Mouse (Mus musculus): ENCODE measurements around the gene Fshr.

Fshr gene

GRCm38 (mm10) chr17:89032981-89033380, 167.5 kb downstream of the Fshr start:
- DNase-seq = no peak

GRCm38 (mm10) chr17:89019518-89019917, 181.0 kb downstream of the Fshr start:
- DNase-seq = no peak

GRCm38 (mm10) chr17:89017002-89017401, 183.5 kb downstream of the Fshr start:
- DNase-seq = no peak

GRCm38 (mm10) chr17:89013691-89014090, 186.8 kb downstream of the Fshr start:
- DNase-seq = no peak

GRCm38 (mm10) chr17:89009117-89009516, 191.4 kb downstream of the Fshr start:
- DNase-seq = no peak

GRCm38 (mm10) chr17:89008680-89009079, 191.8 kb downstream of the Fshr start:
- no peak for DNase-seq

- no peak for DNase-seq
These were observed 194.5 kb downstream of the Fshr start for GRCm38 (mm10) chr17:89005959-89006358.

- no peak for DNase-seq
These were observed 200.6 kb downstream of the Fshr start for GRCm38 (mm10) chr17:88999907-89000306.

GRCm38 (mm10) chr17:88998243-88998642, 202.2 kb downstream of the Fshr start:
- DNase-seq = no peak

- no peak for DNase-seq
These were observed 209.2 kb downstream of the Fshr start for GRCm38 (mm10) chr17:88991238-88991637.

GRCm38 (mm10) chr17:88980708-88981355, 219.6 kb downstream of the Fshr start:
- no peak for DNase-seq

- no peak for DNase-seq
These were observed 225.9 kb downstream of the Fshr start for GRCm38 (mm10) chr17:88974538-88974937.

GRCm38 (mm10) chr17:88966028-88966427, 234.4 kb downstream of the Fshr start:
- no peak for DNase-seq

- peak; percentile 35 to 66 for DNase-seq
These were observed 246.5 kb downstream of the Fshr start for GRCm38 (mm10) chr17:88954011-88954410.

- no peak for DNase-seq
These were observed 262.3 kb downstream of the Fshr start for GRCm38 (mm10) chr17:88938153-88938681.

GRCm38 (mm10) chr17:88937341-88938152, 262.9 kb downstream of the Fshr start:
- DNase-seq = no peak

GRCm38 (mm10) chr17:88936941-88937340, 263.5 kb downstream of the Fshr start:
- DNase-seq = no peak
